Mouse (Mus musculus) megakaryocyte, adult 5-6 weeks (primary cell): ENCODE results near the gene Cers1. TPM values are rescaled to one million over a fixed set of nuclear protein-coding genes. Genes with fewer than 3 reads are reported as not detected.

ENCODE experiments used
- ATAC-seq: 2 replicates; pipeline ENCODE4 v1.8.0; 2016; ENCODE audit warnings: mild to moderate bottlenecking, inconsistent platforms; ENCODE audit not compliant: poor library complexity, severe bottlenecking
- total RNA-seq, 2 experiments: library from RNA; stranded (forward) in 1 of 2; stranded (reverse) in 1 of 2; fragments of 153-499, 151-499 nt in 1 of 2; fragments of 221-1000, 200-1000 nt in 1 of 2; gene quantifications; 2 replicates each; pipeline versions ENCODE4 v1.2.3 to v1.2.4; 2015 to 2017

The Cers1 gene
- total RNA-seq, 2 experiments from 2014 or later = not detected

- no peak for ATAC-seq
These were observed 2.2 kb upstream of the Cers1 start for GRCm38 (mm10) chr8:70313399-70313798.

- no peak for ATAC-seq
These were observed 1.2 kb downstream of the Cers1 start for GRCm38 (mm10) chr8:70316511-70317504.

- no peak for ATAC-seq
These were observed 2.3 kb downstream of the Cers1 start for GRCm38 (mm10) chr8:70317872-70318271.

DNA sequence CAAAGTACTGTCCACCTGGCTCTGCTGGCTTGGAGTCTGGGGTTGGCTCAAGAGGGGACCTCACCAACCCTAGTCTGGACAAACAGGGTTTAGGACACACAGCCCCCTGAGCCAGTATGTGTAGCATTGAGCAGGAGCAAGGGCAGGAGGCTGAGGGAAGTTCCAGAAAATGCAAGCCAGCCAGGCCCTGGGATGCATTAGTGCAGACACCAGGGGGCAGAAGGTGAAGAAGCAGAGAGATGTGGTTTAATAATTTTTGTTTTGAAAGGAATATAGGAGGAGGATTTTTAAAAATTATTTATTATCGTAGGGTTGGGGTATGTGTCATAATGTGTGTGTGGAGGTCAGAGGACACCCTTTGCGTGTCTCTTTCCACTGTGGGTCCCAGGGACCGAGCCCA, 8.1 kb downstream of the Cers1 start:
- ATAC-seq = no peak

DNA sequence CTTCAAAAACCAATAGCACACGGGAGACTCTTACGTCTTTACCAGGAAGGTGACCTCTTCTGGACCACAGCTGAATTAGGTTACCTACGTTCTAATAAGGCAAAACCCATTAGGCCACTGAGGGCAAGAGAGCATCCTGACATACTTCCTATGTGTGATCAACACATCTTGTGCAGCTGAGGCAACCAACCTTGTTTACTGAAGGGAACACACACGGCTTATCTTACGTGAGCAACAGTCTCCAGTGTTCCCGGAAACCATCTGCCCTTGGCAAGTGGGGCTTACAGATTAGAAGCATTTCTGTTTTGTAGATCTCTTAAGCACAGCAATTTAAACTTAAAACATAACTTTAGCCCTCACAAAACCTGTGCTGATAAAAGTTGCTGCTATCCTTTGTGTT, 11.9 kb downstream of the Cers1 start:
- no peak for ATAC-seq

GRCm38 (mm10) chr8:70329124-70329834, 13.7 kb downstream of the Cers1 start, which contains the start of gene Gdf1:
Gene Gdf1, plus strand, starts transcription at chr8:70329817.
- no peak for ATAC-seq

DNA sequence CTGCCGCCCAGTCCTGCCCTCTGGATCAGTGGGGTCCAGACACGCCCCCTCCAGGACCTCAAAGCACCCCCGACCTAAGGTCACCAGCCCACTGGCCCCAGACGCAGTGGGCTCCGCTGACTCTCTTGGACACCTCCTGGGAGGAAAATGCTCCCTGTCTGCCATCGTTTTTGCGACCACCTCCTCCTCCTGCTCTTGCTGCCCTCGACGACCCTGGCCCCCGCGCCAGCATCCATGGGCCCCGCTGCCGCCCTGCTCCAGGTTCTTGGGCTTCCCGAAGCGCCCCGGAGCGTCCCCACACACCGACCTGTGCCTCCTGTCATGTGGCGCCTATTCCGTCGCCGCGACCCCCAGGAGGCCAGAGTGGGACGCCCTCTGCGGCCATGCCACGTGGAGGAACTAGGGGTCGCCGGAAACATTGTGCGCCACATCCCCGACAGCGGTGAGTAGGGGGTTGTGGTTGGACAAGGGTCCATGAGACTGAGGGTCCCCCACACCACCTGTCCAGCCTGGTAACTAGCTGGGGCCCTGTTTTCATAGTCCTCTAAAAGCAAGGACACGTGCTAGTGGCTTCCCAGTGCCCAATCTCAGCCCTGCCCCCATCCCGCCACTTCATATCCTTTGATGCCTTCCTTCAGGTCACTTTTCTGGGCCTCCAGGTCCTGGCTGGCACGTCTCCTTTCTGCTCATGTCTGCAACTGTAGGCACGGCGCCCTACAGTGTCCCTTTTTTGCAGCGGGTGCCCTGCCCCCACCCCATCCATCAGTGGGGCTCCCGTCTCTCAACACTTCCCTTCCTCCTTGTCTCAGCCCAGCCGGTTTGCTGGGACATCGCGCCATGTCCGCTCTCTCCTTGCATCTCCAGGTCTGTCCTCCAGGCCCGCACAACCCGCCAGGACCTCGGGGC, 14.5 kb downstream of the Cers1 start:
- no peak for ATAC-seq

GRCm38 (mm10) chr8:70330741-70331364, 15.3 kb downstream of the Cers1 start:
- 0 out of 2 replicates have a peak, but pooled peaks have one; percentile 25 for ATAC-seq

GRCm38 (mm10) chr8:70331526-70331925, 16.0 kb downstream of the Cers1 start:
- ATAC-seq = no peak

DNA sequence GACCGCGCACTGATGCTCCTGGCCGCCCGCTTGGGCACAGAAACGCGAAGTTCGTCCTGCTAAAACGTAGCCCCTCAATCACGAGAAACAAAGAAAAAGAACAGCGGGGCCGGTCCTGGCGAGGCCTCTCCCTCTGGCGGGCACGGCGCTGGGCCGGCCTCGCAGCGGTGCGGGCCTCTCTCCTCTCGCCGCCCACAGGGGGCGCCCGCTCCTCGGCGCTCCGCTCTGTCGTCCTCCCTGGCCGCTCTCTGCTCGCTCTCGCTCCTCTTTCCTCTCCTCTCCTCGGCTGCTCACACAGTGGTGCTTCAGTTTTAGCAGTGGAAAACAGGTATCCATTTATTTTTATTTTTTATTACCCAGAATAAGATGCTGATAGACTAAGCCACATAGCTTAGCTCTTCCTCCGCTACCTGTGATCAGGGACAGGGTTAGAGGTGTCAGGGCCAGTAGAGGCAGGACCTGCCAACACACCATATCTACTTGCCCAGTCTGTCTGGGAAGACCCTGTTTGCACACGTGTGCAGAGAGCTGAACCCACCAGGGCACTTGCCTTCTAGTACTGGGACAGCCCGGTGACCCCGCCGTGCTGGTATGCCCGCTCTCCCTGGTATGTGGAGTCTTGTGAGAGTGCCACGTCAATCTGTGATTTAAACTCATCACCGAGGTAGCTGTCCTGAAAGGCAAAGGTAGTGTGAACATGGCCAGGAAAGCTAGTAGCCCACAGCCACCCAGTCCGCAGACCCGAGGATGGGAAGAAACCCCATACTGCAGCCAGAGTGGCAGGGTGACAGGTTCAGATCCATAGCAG, 16.7 kb downstream of the Cers1 start:
- peak; percentile 38; the same call in 1 of the 2 replicates for ATAC-seq

- ATAC-seq = no peak
These were observed 17.3 kb downstream of the Cers1 start for GRCm38 (mm10) chr8:70332878-70333202.

DNA sequence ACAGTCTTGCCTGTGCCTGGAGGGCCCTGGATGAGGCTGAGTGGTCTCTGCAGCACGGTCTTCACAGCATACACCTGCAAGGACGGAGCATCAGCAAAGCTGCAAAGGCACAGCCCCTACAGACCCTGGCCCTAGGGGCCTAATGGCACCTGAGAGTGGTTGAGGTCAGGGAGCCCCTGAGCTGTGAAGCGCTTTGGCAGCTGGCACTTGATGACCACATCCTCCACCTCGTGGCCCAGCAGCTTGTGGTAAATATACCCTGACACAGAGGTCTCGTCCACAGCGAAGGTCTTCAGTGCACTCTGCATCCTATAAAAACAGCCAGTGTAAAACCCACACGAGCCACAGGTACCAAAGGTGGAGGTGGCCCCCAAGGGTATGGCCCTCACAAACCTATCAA, 23.4 kb downstream of the Cers1 start:
- no peak for ATAC-seq

GRCm38 (mm10) chr8:70340659-70341058, 25.1 kb downstream of the Cers1 start:
- ATAC-seq = no peak

DNA sequence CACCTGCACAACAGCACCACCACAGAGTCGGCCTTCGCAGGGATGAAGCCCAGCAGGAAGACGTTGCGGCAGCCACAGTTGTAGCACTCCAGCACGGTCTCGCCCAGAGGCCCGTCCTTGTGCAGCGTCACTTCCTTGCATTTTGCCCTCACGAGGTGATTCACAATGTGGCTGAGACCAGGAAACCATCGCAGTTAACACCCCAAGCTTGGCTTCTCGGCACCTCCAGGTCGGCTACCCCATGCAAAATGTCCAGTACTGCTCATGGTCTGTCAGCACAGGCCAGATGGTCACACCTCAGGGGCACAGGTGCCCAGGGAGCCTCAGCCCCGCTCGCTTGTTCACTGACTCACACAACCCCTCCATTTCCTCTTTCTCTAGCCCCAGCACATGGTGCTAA, 26.4 kb downstream of the Cers1 start:
- peak; percentile 54 for ATAC-seq

GRCm38 (mm10) chr8:70343076-70343475, 27.5 kb downstream of the Cers1 start:
- no peak for ATAC-seq

DNA sequence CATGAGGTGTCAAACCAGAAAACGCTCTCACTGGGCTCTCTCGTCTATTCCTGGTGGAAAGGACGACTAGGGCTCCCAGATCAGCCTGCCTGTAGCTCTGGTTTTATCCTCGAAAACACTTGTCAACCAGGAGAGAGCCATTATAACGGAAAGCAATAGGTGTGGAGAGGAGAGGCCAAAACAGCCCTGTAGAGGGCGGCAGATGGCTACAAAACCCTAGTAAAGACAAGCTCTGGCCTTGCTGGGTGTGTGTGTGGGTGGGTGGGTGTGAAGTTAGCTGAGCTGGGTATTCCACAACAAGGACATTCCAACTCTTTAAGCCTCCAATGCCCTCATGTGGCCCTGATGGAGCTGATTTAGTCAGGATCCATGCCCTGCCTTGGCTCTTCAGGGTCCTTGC, 28.1 kb downstream of the Cers1 start:
- ATAC-seq = no peak

GRCm38 (mm10) chr8:70344279-70344678, 28.7 kb downstream of the Cers1 start:
- ATAC-seq = no peak

DNA sequence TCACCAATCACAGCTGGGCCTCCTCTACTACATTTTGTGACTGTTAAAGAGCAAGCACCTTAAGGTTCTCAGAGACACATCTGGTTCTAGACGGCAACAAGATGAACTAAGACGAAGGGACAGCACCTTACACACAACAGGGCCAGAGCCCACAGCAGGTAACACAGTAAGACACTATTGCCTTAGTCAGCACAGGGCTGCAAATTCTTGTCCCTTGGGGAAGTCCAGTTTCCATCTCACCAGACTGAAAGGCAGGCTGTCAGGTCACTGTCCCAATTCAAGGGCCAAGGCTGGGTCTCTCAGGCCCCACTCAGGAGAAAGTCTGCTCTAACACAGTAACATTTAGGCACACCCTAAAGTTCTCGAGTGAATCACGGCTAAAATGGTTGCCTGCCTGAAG, 31.9 kb downstream of the Cers1 start:
- no peak for ATAC-seq

DNA sequence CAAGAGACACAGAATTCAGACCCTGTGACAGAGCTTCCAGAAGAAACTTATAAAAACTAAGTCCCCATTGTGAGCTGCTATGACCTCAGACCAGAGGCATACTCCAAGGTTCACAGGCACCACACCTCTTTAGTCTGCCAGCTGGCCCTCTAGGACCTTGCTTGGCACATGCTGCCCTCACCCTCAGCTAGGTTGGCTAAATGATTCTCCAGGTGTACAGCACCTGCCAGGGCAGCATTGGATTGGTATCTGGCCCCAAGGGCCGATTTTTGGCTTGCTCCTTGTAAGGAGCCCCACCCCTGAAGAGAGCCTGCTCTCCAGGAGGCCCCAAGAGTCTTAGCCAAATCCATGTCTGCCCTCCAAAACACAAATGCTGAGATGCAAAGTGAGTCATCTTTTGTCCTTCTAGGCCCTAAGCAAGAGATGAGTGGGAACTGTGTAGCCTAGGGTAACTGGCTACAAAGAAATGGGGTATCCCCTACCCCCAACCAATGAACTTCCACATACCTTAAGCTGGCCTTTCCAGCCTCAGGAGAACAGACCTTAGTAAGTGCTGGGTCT, 32.4 kb downstream of the Cers1 start:
- ATAC-seq = no peak
